Mouse (Mus musculus): ENCODE measurements at regions not wholly inside any gene's neighbourhood (a gene's known extent, or its start where the extent isn't known, plus 50 kb on each side); places are given as distances from the start of the nearest gene placed in this dataset.

- TF ChIP-seq POLR2A (IDR thresholded peaks at IDR 0.05; ENCODE audit: insufficient read depth, low read depth, low read length) (no peak), CTCF (IDR thresholded peaks at IDR 0.05) (no peak)
Measured at GRCm38 (mm10) chrX:99403521-99404149, 67.4 kb downstream of the Pja1 start.

Measured in heart, adult 2 months (tissue).